Mouse (Mus musculus): ENCODE data around the gene Nms.

Gene Nms

GRCm38 (mm10) chr1:38988357-38988756 is 49.4 kb downstream of the Nms start:
- DNase-seq (ENCODE audit: extremely low read depth, insufficient read length, low spot score) = no peak

GRCm38 (mm10) chr1:38992365-38992764 is 53.4 kb downstream of the Nms start:
- DNase-seq (ENCODE audit: extremely low read depth, insufficient read length, low spot score) = no peak

Data from 3134 (cell line).